Mouse (Mus musculus): ENCODE measurements around the gene Glrp1.

Gene Glrp1

DNA sequence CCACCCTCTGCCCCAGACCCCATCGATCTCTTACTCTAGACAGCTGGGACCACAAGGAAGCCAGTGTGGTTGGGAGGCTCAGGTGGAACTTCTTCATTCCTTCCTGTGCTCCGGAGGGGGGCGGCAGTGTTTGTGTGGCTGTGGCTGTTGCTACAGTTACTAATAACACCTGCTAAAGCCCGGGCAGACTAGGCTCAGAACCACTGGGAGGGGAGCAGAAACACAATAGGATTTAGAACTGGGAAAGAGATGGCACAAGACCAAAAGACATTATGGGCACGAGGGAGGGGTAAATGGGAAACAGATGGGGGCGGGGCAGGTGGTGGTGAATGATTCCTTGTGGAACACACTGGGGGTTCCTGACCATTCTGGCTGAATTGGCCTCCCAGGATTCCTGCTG, 47.4 kb downstream of the Glrp1 start:
- DNase-seq (ENCODE audit: low read depth), result no peak

GRCm38 (mm10) chr1:88461096-88461495, 48.8 kb downstream of the Glrp1 start:
- no peak for DNase-seq (ENCODE audit: low read depth)

DNA sequence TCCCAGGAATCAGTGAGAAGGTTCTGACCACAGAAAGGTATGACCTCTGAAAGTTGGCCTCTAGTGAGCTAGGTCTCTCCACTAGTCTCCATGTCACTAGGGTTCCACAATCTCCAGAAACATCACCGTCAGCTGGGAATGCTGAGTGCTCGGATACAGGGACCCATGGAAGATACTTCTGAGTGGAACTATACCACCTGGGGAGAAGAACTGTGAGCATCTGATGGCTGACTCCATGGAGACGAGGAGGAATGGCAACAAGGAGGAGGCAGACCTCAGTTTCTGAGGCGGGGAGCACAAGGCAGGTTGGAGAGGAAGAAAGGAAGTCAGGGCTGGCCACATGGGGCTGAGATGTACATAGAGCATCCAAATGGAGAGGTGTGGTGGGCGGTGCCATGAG, 50.2 kb downstream of the Glrp1 start:
- no peak for DNase-seq (ENCODE audit: low read depth)

GRCm38 (mm10) chr1:88459196-88459595, 50.7 kb downstream of the Glrp1 start:
- DNase-seq (ENCODE audit: low read depth), result no peak

- peak; percentile 55 for DNase-seq (ENCODE audit: low read depth)
Observed at GRCm38 (mm10) chr1:88456451-88457072, 53.3 kb downstream of the Glrp1 start.

GRCm38 (mm10) chr1:88455761-88456160, 54.1 kb downstream of the Glrp1 start:
- DNase-seq (ENCODE audit: low read depth), result no peak

DNA sequence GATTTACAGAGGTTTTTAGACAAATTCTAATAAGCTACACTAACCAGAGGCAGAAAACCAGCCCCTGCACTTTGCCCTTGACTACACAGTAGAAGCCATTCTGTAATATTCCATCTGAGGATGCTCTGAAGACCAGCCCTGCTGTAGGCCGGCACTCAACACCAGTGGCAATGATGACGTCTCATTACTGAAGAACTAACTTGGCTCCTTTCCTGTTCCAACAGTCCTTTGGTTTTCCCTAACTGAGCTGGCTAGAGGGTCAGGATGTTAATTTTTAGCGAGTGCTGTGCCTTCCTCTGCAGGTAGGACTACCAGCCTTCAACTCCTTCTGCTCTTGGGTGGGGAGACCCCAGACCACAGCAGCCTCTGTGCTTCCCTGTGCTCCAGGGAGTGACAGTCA, 55.2 kb downstream of the Glrp1 start:
- no peak for DNase-seq (ENCODE audit: low read depth)

- DNase-seq (ENCODE audit: low read depth), result no peak
Observed at GRCm38 (mm10) chr1:88452198-88452597, 57.7 kb downstream of the Glrp1 start.

DNA sequence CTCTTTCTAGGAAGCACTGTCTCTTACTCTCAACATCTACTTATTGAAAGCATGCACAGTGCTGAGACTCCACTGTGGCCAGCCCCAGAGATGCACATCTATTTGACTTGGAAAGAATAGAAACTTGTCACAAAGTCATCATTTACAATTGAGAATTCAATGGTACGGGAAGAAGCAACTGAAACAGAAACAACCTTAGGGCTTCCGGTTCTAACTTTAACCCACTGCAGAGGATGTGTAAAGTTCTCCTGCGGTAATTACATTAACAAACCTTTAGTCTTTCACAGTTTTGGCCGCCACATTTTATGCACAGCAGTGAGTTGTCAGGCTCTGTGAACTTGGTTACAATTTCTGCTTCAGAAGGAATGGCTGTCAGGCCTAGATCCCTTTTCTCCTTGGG, 59.2 kb downstream of the Glrp1 start:
- no peak for DNase-seq (ENCODE audit: low read depth)
